Mouse (Mus musculus) cortical plate, adult 2 months (tissue): ENCODE measurements around the gene Cfap97d1.

ENCODE experiments used
- CTCF ChIP-seq: fragments of 200-500 bp; IDR thresholded peaks from 2 replicates; pipeline ENCODE4 v1.5.1; 2011; ENCODE audit warnings: mild to moderate bottlenecking, control low read depth, low read length; ENCODE audit not compliant: insufficient read depth; ENCODE audit errors: extremely low read depth
- POLR2A ChIP-seq: fragments of 200-500 bp; IDR thresholded peaks from 2 replicates; pipeline ENCODE4 v1.6.1; 2011; ENCODE audit warnings: mild to moderate bottlenecking, low read length, control low read depth; ENCODE audit not compliant: insufficient read depth; ENCODE audit errors: extremely low read depth

DNA sequence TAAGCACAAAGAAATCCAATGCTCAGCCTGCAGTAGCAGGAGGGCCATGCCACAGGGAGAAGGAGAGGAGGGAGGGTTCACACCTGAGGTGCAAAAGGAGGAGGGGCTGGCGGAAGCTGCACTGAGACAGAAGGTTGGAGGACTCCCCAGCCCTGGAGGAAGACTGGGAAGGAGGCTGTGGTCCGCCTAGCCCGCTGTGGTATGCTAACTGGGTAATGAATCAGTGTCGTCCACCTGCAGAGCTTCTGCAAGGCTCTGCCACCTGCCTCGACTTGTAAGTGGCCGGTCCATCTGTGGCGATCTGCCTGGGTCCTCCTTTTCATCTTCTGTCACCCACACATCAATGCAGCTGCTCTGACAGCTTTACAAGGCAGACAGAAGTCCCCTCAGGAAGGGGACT lies 15.8 kb upstream of the Cfap97d1 start:
- TF ChIP-seq POLR2A (no peak), CTCF (no peak)
